Mouse (Mus musculus) layer of hippocampus, adult 2 months (tissue): ENCODE data around the gene Ube2q1. TPM values are rescaled to one million over a fixed set of nuclear protein-coding genes. Genes with fewer than 3 reads are reported as not detected.
A peak's percentile ranks its signal among the peaks of the same experiment; 100 is the strongest.

Experiments
- DNase-seq, 2 experiments: peaks; one replicate each; pipeline ENCODE4 v3.0.0; 2022; ENCODE audit warnings: low spot score in 2 of 2
- H3K27ac ChIP-seq: fragments of 200-600 bp; 2 replicates; pipeline ENCODE4 v1.8.1; 2022
- H3K4me3 ChIP-seq: fragments of 200-600 bp; 2 replicates; pipeline ENCODE4 v1.8.1; 2022; ENCODE audit warnings: mild to moderate bottlenecking
- CTCF ChIP-seq: fragments of 200-600 bp; conservative IDR thresholded peaks from 2 replicates; pipeline ENCODE4 v1.8.1; 2022; ENCODE audit warnings: antibody characterized with exemption, mild to moderate bottlenecking, moderate library complexity
- total RNA-seq, 2 experiments: library from RNA; stranded (reverse); gene quantifications; 2 replicates each; pipeline ENCODE4 v1.2.3; 2021

Gene Ube2q1
- total RNA-seq, 2 experiments from 2014 or later = 95.0 to 98.4 TPM

DNA sequence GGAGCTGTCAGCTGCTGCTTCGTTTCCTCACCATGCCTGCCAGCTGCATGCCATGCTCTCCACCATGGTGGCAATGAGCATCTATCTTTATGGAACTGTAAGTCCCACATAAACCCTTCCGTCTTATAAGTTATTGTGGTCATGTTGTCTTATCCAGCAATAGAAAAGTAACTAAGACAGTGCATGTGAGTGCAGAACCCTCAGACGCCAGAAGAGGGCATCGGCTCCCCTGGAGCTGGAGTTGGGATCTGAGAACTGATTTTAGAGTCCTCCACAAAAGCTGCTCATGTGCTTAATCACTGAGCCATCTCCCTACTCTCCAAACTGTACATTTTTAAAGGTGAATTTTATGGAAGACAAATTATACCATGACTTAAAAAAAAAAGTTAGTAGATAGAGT lies 43.6 kb downstream of the Ube2q1 start:
- Histone ChIP-seq H3K4me3 (no peak overlapping the region), H3K27ac (no peak overlapping the region)
- TF ChIP-seq CTCF = peak; percentile 74
- no peak for DNase-seq

DNA sequence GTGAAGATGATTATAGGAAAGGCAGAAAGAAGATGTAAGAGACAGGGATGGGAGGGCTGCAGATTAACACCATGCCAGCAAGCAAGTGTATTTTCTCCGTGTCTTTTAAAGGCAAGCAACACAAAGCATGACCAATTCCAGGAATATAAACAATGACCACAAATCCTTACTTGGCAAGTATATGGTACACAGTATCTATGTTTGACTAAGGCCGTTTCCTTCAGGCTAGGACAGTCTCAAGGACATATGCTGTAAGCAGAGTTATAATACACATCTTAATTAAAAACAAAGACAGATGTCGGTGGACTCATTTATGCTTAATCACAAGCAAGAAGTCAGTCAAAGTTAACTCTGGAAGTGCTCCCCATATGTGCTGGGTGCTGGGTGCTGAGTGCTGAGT lies 45.2 kb downstream of the Ube2q1 start:
- Histone ChIP-seq H3K27ac (no peak overlapping the region), H3K4me3 (no peak overlapping the region)
- no peak for TF ChIP-seq CTCF
- DNase-seq = no peak

DNA sequence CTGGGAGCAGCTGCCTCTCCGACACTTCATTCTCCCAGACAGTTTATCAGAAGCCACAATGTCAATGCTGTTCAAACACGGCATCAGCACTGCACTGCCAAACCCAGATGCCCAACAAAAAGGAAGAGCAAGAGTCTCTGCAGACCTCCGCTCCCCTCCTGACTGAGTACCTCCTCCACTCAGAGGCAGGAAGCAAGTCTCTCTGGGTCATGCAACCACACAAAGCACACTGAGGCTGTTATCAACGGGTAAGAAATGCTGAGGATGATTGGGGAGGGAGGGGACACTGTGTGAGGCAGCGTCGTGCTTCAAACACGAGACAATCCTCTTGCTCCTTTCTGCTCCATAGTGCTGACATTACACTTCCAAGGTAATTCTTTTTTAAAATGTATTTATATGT lies 46.5 kb downstream of the Ube2q1 start:
- H3K27ac ChIP-seq = no peak overlapping the region
- no peak for DNase-seq
- no peak for TF ChIP-seq CTCF
- no peak overlapping the region for H3K4me3 ChIP-seq

DNA sequence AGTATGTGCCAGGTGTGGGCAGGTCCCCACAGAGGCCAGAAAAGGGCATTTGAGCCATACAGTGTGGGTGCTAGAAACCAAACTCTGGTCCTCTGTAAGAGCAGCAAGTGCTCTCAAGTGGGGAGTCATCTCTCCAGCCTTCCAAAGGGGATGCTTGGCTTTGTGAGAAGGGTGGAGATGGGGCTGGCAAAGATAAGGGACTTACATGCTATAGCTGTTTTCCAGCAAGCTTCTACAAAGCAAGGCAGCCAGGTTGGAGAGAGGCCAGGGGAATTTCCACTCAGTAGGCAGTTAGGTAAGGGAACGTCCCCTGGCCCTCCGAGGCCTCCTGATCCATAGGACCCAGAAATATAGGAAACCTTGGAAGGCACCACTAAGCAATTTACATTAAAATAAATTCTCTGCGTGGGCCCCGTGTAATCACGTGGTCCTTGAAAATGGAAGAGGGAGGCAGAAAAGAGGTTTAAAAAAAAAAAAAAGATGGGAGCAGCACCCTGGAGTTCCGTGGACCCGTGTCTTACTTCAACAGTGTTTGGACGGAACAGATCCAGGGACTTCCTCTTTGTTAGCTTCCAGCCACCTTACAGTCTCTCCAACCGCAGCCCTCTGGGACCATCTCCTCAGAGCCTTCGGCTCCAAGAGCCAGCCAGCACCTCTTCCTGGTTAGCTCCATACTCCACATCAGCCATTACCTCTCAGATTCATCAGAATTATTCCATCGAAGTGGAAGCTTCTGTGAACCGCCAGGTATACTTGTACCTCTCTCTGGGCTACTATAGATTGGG lies 47.1 kb downstream of the Ube2q1 start:
- no peak for TF ChIP-seq CTCF
- Histone ChIP-seq H3K27ac (no peak overlapping the region), H3K4me3 (no peak overlapping the region)
- DNase-seq = no peak

DNA sequence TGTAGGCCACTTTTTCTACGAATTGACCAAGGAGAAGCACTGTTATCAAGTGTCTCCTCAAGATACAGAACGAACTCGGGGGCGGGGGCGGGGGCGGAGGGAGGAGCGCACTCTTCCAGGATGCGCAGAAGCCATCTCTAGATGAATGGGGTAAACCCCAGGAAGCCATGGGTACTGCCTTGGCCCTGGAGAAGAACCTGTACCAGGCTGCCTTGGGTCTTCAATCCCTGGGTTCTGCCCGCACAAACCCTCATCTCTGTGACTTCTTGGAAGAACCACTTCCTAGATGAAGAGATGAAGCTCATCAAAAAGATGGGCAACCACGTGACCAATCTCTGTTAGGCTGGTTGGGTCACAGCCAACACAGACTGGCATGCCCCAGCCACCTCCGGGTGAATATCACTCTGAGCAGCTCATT lies 47.7 kb downstream of the Ube2q1 start:
- no peak overlapping the region for H3K4me3 ChIP-seq
- DNase-seq = no peak
- no peak for TF ChIP-seq CTCF
- H3K27ac ChIP-seq = no peak overlapping the region

DNA sequence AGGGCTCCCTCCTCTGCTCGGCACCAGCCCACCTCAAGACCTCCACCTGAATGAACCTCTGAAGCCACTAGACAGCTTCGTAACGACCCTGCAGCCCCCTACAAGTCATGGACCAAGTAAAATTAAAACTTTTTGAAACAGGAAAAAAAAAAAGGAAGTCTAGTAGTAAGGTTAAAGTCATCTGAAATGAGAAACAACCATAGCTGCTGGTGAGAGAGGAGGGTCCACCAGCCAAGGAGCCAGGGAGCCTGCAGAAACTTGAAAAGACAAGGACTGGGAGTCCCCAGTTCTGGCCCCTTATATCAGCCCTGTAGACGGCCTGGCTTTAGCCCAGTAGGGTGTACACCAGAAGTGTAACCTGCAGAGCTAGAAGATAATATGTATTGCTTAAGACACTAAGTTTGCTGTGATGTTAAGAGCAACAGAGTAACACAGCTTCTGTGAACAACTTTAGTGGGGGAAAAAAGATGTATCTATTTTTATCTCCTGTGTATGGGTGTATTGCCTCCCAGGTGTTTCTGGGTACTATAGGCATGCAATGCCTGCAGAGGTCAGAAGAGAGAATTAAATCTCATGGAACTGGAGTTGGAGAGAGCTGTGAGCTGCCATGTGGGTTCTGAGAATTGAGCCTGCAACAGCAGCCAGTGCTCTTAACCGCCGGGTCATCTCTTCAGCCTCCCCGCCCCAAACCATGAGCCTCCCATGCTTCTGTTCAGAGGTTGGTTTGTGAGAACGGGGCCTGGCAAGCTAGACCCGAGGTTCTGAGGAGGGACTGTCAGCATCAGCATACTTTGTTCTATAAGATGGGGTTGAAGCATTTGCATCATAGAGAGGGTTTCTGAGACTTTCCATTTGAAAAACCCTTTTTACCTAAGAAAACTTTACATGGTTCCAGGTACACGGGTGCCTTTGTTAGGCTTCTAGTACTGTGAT lies 48.4 kb downstream of the Ube2q1 start:
- Histone ChIP-seq H3K4me3 (no peak overlapping the region), H3K27ac (no peak overlapping the region)
- DNase-seq = no peak
- no peak for TF ChIP-seq CTCF

DNA sequence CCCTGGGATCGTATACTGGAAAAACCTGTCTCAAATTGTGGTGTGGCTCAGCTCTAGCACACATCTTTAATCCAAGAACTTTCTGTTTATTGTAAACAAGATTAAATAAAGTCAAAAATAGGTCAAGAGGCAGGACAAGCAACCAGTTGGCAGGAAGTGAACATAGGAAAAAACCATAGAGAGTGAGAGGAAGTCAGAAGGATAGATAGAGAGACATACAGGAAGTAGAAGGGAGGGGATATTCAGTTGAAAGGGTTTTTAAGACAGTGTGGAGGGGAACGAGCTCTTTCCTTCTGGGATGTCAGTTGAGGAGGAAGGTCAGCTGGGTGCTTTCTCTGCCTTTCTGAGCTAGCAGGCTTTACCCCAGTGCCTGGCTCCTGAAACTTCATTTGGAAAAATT lies 50.2 kb downstream of the Ube2q1 start:
- H3K27ac ChIP-seq = no peak overlapping the region
- H3K4me3 ChIP-seq = no peak overlapping the region
- no peak for DNase-seq
- no peak for TF ChIP-seq CTCF

DNA sequence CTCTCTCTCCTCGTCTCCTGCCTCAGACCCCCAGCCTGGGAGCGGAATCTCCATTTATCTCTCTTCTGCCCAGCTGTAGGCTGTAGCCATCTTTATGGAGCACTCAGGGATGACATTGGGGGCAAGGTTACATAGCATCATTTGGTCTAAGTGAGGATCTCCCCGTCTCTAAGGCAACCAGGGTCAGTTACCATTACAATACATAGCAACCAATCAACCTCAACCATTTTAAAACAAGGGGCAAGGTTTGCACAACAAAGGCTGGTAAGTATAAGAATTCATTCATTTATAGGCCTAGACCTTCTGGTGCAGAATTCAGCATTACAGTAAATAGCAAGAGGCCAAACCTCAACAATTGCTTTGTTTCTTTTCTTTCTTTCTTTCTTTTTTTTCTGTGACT lies 52.9 kb downstream of the Ube2q1 start:
- no peak overlapping the region for H3K4me3 ChIP-seq
- no peak overlapping the region for H3K27ac ChIP-seq
- TF ChIP-seq CTCF = no peak
- DNase-seq = no peak

DNA sequence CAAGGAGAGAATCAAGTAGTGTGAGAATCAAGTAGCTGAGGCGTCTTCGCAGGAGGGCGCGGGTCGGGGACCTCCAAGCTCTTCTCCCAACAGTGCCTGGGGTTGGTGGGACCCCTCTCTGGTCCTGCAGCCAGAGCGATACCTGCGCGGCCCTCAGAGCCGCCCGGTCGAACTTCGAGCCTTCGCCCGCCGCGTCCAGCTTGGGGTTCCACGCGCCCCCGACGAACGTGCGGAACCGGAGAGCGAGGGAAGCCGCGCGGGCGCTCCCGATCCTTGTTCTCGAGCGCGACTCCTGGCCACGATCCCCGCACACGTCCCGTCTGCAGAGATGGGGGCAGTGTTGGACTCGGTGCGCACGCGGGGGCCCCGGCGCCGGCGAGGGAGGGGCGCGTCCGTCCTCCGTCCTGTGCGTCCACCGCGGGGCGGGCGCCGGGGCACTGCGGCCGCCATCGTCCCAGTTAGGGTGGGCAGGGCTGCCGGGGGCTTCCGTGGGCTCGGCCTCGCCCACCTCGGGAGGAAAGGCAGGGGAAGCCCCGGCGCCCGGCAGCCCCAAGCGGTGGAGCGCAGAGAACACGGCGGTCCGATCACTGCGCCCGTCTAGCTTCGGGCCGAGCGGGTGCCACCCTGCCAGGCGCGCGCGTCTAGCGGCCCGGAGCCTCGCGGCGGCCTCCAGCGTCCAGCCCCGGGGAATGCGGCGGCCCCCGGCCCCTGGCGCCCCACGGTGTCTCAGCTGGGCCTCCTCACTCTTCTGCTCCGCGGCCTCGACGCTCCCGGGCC lies 57.6 kb downstream of the Ube2q1 start, which contains the start of gene She:
Gene She, plus strand, starts transcription at position 556 of the 777 bp plus-strand sequence.
- DNase-seq = no peak
- peak within 1 kb of the TSS; percentile 37 for H3K4me3 ChIP-seq
- peak within 1 kb of the TSS; percentile 64; the same call in 1 of the 2 replicates for H3K27ac ChIP-seq
- no peak for TF ChIP-seq CTCF

Other genes starting within 250 kb of the Ube2q1 start
- 100 to 1,000 TPM; 122 to 133 TPM for gene Adar, start 58.6 kb upstream of the Ube2q1 start, total RNA-seq
- gene Chrnb2, start 9.0 kb upstream of the Ube2q1 start, total RNA-seq = 10 to 100 TPM; 29.6 to 30.9 TPM
- gene She, start 57.8 kb downstream of the Ube2q1 start, total RNA-seq = 1 to 10 TPM; 2.8 to 3.1 TPM
- 1 to 10 TPM; 5.9 to 6.1 TPM for gene Il6ra, start 139.6 kb downstream of the Ube2q1 start, total RNA-seq
- gene Atp8b2, start 189.9 kb downstream of the Ube2q1 start, total RNA-seq = 10 to 100 TPM; 79.1 to 94.6 TPM
- 10 to 100 TPM; 89.8 to 91.8 TPM for gene Hax1, start 225.2 kb downstream of the Ube2q1 start, total RNA-seq